34 mouse cellular contexts compared by ENCODE assay signal in genomic region chr3:138407920-138408319, GRCm38 (mm10). TPM values are rescaled to one million over a fixed set of nuclear protein-coding genes. Genes with fewer than 3 reads are reported as not detected.
DNase-seq lines count a peak whose midpoint lies in the region; ATAC-seq lines count a peak whose summit lies in the region.
"Had no signal": no experiment of that assay in that cellular context is flagged by ENCODE, and none has a peak within 500 bp of the region (broad histone marks: within the 10 kb centered on the region; RNA-seq: fewer than 3 reads in every experiment).

No protein-coding gene starts in this region.

- H3K9me3 ChIP-seq in lung, embryonic 16.5 days (ENCODE audit: control insufficient read depth, low read length): no peaks in the 10 kb centered on the region
- H3K9me3 ChIP-seq in kidney, embryonic 15.5 days (replicated peaks): no peaks in the 10 kb centered on the region
- no peaks in the 10 kb centered on the region for H3K9me3 ChIP-seq in forebrain, embryonic 13.5 days (replicated peaks)
- H3K9me3 ChIP-seq: embryonic facial prominence, embryonic 13.5 days; forebrain, embryonic 12.5 days; G1E; hindbrain, embryonic 10.5 days; liver, embryonic 13.5 days; midbrain, embryonic 13.5 days had no signal

- H3K4me1 ChIP-seq in lung, embryonic 16.5 days (replicated peaks; ENCODE audit: control insufficient read depth, insufficient read depth, low read length): 0 out of 2 replicates have a peak, but pooled peaks cover 2% of the 10 kb centered on the region
- peaks cover 15% of the 10 kb centered on the region for H3K4me1 ChIP-seq in kidney, embryonic 15.5 days
- no peaks in the 10 kb centered on the region for H3K4me1 ChIP-seq in forebrain, embryonic 13.5 days
- H3K4me1 ChIP-seq: embryonic facial prominence, embryonic 13.5 days; forebrain, embryonic 12.5 days; hindbrain, embryonic 10.5 days; liver, embryonic 13.5 days; midbrain, embryonic 13.5 days had no signal

- H3K4me3 ChIP-seq in lung, embryonic 16.5 days (ENCODE audit: low read length): no peak overlapping the region
- H3K4me3 ChIP-seq in kidney, embryonic 15.5 days (replicated peaks): no peak overlapping the region
- no peak overlapping the region for H3K4me3 ChIP-seq in forebrain, embryonic 13.5 days
- H3K4me3 ChIP-seq: embryonic facial prominence, embryonic 13.5 days; erythroblast, embryonic 14.5 days; forebrain, embryonic 12.5 days; hindbrain, embryonic 10.5 days; layer of hippocampus, adult 2 months; liver, embryonic 13.5 days; midbrain, embryonic 13.5 days had no signal

- no peaks in the 10 kb centered on the region for H3K36me3 ChIP-seq in lung, embryonic 16.5 days (ENCODE audit: control insufficient read depth, insufficient read depth, low read length)
- no peaks in the 10 kb centered on the region for H3K36me3 ChIP-seq in kidney, embryonic 15.5 days
- no peaks in the 10 kb centered on the region for H3K36me3 ChIP-seq in forebrain, embryonic 13.5 days (ENCODE audit: poor library complexity, severe bottlenecking)
- H3K36me3 ChIP-seq: embryonic facial prominence, embryonic 13.5 days; forebrain, embryonic 12.5 days; G1E; hindbrain, embryonic 10.5 days; liver, embryonic 13.5 days; midbrain, embryonic 13.5 days had no signal

- no peaks in the 10 kb centered on the region for H3K27me3 ChIP-seq in lung, embryonic 16.5 days (ENCODE audit: control insufficient read depth, insufficient read depth, low read depth, low read length)
- no peaks in the 10 kb centered on the region for H3K27me3 ChIP-seq in kidney, embryonic 15.5 days
- H3K27me3 ChIP-seq in forebrain, embryonic 13.5 days: no peaks in the 10 kb centered on the region
- H3K27me3 ChIP-seq: CH12.LX; embryonic facial prominence, embryonic 13.5 days; forebrain, embryonic 12.5 days; liver, embryonic 13.5 days; midbrain, embryonic 13.5 days; Patski had no signal

- no peak overlapping the region for H3K27ac ChIP-seq in lung, embryonic 16.5 days (ENCODE audit: low read length)
- H3K27ac ChIP-seq in kidney, embryonic 15.5 days: peak overlapping the region; percentile 38
- no peak overlapping the region for H3K27ac ChIP-seq in forebrain, embryonic 13.5 days
- H3K27ac ChIP-seq: embryonic facial prominence, embryonic 13.5 days; forebrain, embryonic 12.5 days; hindbrain, embryonic 10.5 days; layer of hippocampus, adult 2 months; liver, embryonic 13.5 days; midbrain, embryonic 13.5 days had no signal

- peak; percentile 51 for ATAC-seq in lung, embryonic 16.5 days (ENCODE audit: low read depth)
- peak; percentile 78 for ATAC-seq in kidney, embryonic 15.5 days (replicated peaks; ENCODE audit: low FRiP score)
- no peak for ATAC-seq in forebrain, embryonic 13.5 days
- ATAC-seq: hindbrain, embryonic 16.5 days; intestine, embryonic 16.5 days; lung, postnatal 0 days; midbrain, embryonic 13.5 days; Patski had no signal

- 71% methylated on average over 1 of the region's 1 CpGs for WGBS in lung, embryonic 16.5 days
- 42% methylated on average over 1 of the region's 1 CpGs for WGBS in kidney, embryonic 15.5 days
- WGBS in forebrain, embryonic 13.5 days: 97% methylated on average over 1 of the region's 1 CpGs

- H3K4me2 ChIP-seq in lung, embryonic 16.5 days (ENCODE audit: low read depth, low read length): no peak overlapping the region
- no peak overlapping the region for H3K4me2 ChIP-seq in kidney, embryonic 15.5 days
- H3K4me2 ChIP-seq in forebrain, embryonic 13.5 days: no peak overlapping the region
- H3K4me2 ChIP-seq: embryonic facial prominence, embryonic 13.5 days; forebrain, embryonic 12.5 days; heart, embryonic 11.5 days; liver, embryonic 13.5 days; midbrain, embryonic 13.5 days had no signal

- H3K9ac ChIP-seq in lung, embryonic 16.5 days (ENCODE audit: low read length): no peak overlapping the region
- no peak overlapping the region for H3K9ac ChIP-seq in kidney, embryonic 15.5 days
- no peak overlapping the region for H3K9ac ChIP-seq in forebrain, embryonic 13.5 days
- H3K9ac ChIP-seq: embryonic facial prominence, embryonic 13.5 days; forebrain, embryonic 12.5 days; liver, embryonic 13.5 days; midbrain, embryonic 13.5 days had no signal

- DNase-seq in kidney, adult 11 months: peak; percentile 17
- DNase-seq in kidney, postnatal 25 days: no peak
- DNase-seq in lung, adult 18-20 months: no peak
- DNase-seq in mesoderm, embryonic 11.5 days (ENCODE audit: low read depth, low spot score): peak; percentile 12
- DNase-seq in ovary, postnatal 10 days (ENCODE audit: low spot score): no peak
- DNase-seq: B cell, adult 2 months; cerebellum, adult 8-10 months; cerebellum, postnatal 36 days; embryo, embryonic 11 days; gastrocnemius, postnatal 10 days; heart, postnatal 10 days; liver, embryonic 13.5 days; retina, postnatal 1 day; right cerebral cortex, postnatal 25 days; spleen, adult 18-20 months had no signal

RNA-seq across cellular contexts. Expression of gene Adh4, which starts 7.3 kb away (rescaled TPM):
- not detected in 2 replicates for polyA plus RNA-seq in lung, embryonic 16.5 days (2015; fragmentation: Nextera tagmentation; extraction: Ambion mirVana)
- 0.23 TPM in 1 of 2 replicates, not detected in the other for polyA plus RNA-seq in kidney, embryonic 15.5 days (2015; fragmentation: Nextera tagmentation; extraction: Ambion mirVana)
- polyA plus RNA-seq in forebrain, embryonic 13.5 days (2015; fragmentation: Nextera tagmentation; extraction: Ambion mirVana): not detected in 2 replicates
- polyA plus RNA-seq: embryonic facial prominence, embryonic 13.5 days; erythroblast, embryonic 14.5 days; forebrain, embryonic 12.5 days; G1E; heart, embryonic 11.5 days; hindbrain, embryonic 10.5 days; hindbrain, embryonic 16.5 days; limb, embryonic 11.5 days; liver, embryonic 13.5 days; lung, postnatal 0 days; midbrain, embryonic 13.5 days; Patski; thymus, postnatal 0 days; urinary bladder, adult 2 months had no signal

RNA-seq across cellular contexts. Expression of gene Adh5, which starts 35.0 kb away (rescaled TPM):
- polyA plus RNA-seq in lung, embryonic 16.5 days (2015; fragmentation: Nextera tagmentation; extraction: Ambion mirVana): 212 and 215 TPM in 2 replicates
- 236 and 242 TPM in 2 replicates for polyA plus RNA-seq in kidney, embryonic 15.5 days (2015; fragmentation: Nextera tagmentation; extraction: Ambion mirVana)
- 273 and 277 TPM in 2 replicates for polyA plus RNA-seq in forebrain, embryonic 13.5 days (2015; fragmentation: Nextera tagmentation; extraction: Ambion mirVana)

Comparison
In these comparisons a context has a peak if more than half of its experiments do, and no peak if none do; other contexts are left out.
1. DNase-seq: peak in kidney, adult 11 months (single experiment) and mesoderm, embryonic 11.5 days (single experiment); none in kidney, postnatal 25 days (0 of 2), lung, adult 18-20 months (0 of 2) and ovary, postnatal 10 days (single experiment).